Mouse (Mus musculus): ENCODE data around the gene Gm16253. TPM values are rescaled to one million over a fixed set of nuclear protein-coding genes. Genes with fewer than 3 reads are reported as not detected.

The Gm16253 gene
- total and polyA plus RNA-seq, 2 experiments from 2014 or later: not detected

- DNase-seq: no peak
- no peak overlapping the region for H3K4me2 ChIP-seq (ENCODE audit: low read depth)
- H3K9ac ChIP-seq: no peak overlapping the region
- H3K27ac ChIP-seq (ENCODE audit: low read depth, low read length): no peak overlapping the region
- no peaks in the 10 kb centered on the region for H3K9me3 ChIP-seq (ENCODE audit: low read length)
- whole genome bisulfite sequencing: 75% methylated on average over 12 of the region's 12 CpGs
- ATAC-seq: no peak
- no peak overlapping the region for H3K4me3 ChIP-seq (ENCODE audit: low read depth, low read length)
- no peaks in the 10 kb centered on the region for H3K27me3 ChIP-seq (ENCODE audit: insufficient read depth, low read length)
- H3K4me1 ChIP-seq (ENCODE audit: insufficient read depth): 0 out of 2 replicates have a peak, but pooled peaks cover 7% of the 10 kb centered on the region
- no peaks in the 10 kb centered on the region for H3K36me3 ChIP-seq (ENCODE audit: insufficient read depth)
- no peak for TF ChIP-seq CTCF (IDR thresholded peaks at IDR 0.05; ENCODE audit: low read depth)
Measured at GRCm38 (mm10) chr3:96578561-96579238, 1.9 kb downstream of the Gm16253 start.

GRCm38 (mm10) chr3:96579239-96579750 is 2.5 kb downstream of the Gm16253 start:
- TF ChIP-seq CTCF (IDR thresholded peaks at IDR 0.05; ENCODE audit: low read depth): no peak
- no peaks in the 10 kb centered on the region for H3K27me3 ChIP-seq (ENCODE audit: insufficient read depth, low read length)
- 0 out of 2 replicates have a peak, but pooled peaks cover 7% of the 10 kb centered on the region for H3K4me1 ChIP-seq (ENCODE audit: insufficient read depth)
- H3K36me3 ChIP-seq (ENCODE audit: insufficient read depth): no peaks in the 10 kb centered on the region
- H3K9ac ChIP-seq: no peak overlapping the region
- no peak overlapping the region for H3K4me2 ChIP-seq (ENCODE audit: low read depth)
- H3K27ac ChIP-seq (ENCODE audit: low read depth, low read length): no peak overlapping the region
- no peak for ATAC-seq
- no peak for DNase-seq
- no peak overlapping the region for H3K4me3 ChIP-seq (ENCODE audit: low read depth, low read length)
- H3K9me3 ChIP-seq (ENCODE audit: low read length): no peaks in the 10 kb centered on the region
- 69% methylated on average over 4 of the region's 4 CpGs for WGBS

- WGBS: 12% methylated on average over 16 of the region's 16 CpGs
- Histone ChIP-seq H3K27me3 (ENCODE audit: insufficient read depth, low read length) (no peaks in the 10 kb centered on the region), H3K27ac (ENCODE audit: low read depth, low read length) (peak overlapping the region; percentile 24; the same call in 1 of the 2 replicates), H3K4me2 (ENCODE audit: low read depth) (peak overlapping the region; percentile 53), H3K36me3 (ENCODE audit: insufficient read depth) (no peaks in the 10 kb centered on the region), H3K4me3 (ENCODE audit: low read depth, low read length) (peak overlapping the region; percentile 26), H3K9me3 (ENCODE audit: low read length) (no peaks in the 10 kb centered on the region), H3K4me1 (ENCODE audit: insufficient read depth) (0 out of 2 replicates have a peak, but pooled peaks cover 7% of the 10 kb centered on the region), H3K9ac (peak overlapping the region; percentile 44)
- peak; percentile 100 for TF ChIP-seq CTCF (IDR thresholded peaks at IDR 0.05; ENCODE audit: low read depth)
- ATAC-seq: peak; percentile 91
- DNase-seq: peak; percentile 95
Measured at GRCm38 (mm10) chr3:96579885-96580454, 3.2 kb downstream of the Gm16253 start.

- 62% methylated on average over 6 of the region's 6 CpGs for WGBS
- Histone ChIP-seq H3K4me1 (ENCODE audit: insufficient read depth) (0 out of 2 replicates have a peak, but pooled peaks cover 7% of the 10 kb centered on the region), H3K9ac (no peak overlapping the region), H3K9me3 (ENCODE audit: low read length) (no peaks in the 10 kb centered on the region), H3K4me3 (ENCODE audit: low read depth, low read length) (no peak overlapping the region), H3K4me2 (ENCODE audit: low read depth) (no peak overlapping the region), H3K27me3 (ENCODE audit: insufficient read depth, low read length) (no peaks in the 10 kb centered on the region), H3K36me3 (ENCODE audit: insufficient read depth) (no peaks in the 10 kb centered on the region), H3K27ac (ENCODE audit: low read depth, low read length) (0 out of 2 replicates have a peak overlapping the region, but pooled peaks have one; percentile 9)
- TF ChIP-seq CTCF (IDR thresholded peaks at IDR 0.05; ENCODE audit: low read depth): no peak
- DNase-seq (no peak), ATAC-seq (no peak)
Measured at GRCm38 (mm10) chr3:96581141-96581540, 4.4 kb downstream of the Gm16253 start.

- 0 out of 2 replicates have a peak, but pooled peaks cover 5% of the 10 kb centered on the region for H3K4me1 ChIP-seq (ENCODE audit: insufficient read depth)
- no peak for TF ChIP-seq CTCF (IDR thresholded peaks at IDR 0.05; ENCODE audit: low read depth)
- WGBS: 81% methylated on average over 16 of the region's 16 CpGs
- H3K4me3 ChIP-seq (ENCODE audit: low read depth, low read length): no peak overlapping the region
- H3K27me3 ChIP-seq (ENCODE audit: insufficient read depth, low read length): no peaks in the 10 kb centered on the region
- H3K4me2 ChIP-seq (ENCODE audit: low read depth): no peak overlapping the region
- no peak overlapping the region for H3K9ac ChIP-seq
- DNase-seq (no peak), ATAC-seq (no peak)
- H3K36me3 ChIP-seq (ENCODE audit: insufficient read depth): no peaks in the 10 kb centered on the region
- H3K27ac ChIP-seq (ENCODE audit: low read depth, low read length): no peak overlapping the region
- no peaks in the 10 kb centered on the region for H3K9me3 ChIP-seq (ENCODE audit: low read length)
Measured at GRCm38 (mm10) chr3:96581771-96582515, 5.2 kb downstream of the Gm16253 start.

- ATAC-seq: no peak
- Histone ChIP-seq H3K27ac (ENCODE audit: low read depth, low read length) (no peak overlapping the region), H3K4me2 (ENCODE audit: low read depth) (no peak overlapping the region), H3K4me3 (ENCODE audit: low read depth, low read length) (no peak overlapping the region), H3K36me3 (ENCODE audit: insufficient read depth) (no peaks in the 10 kb centered on the region), H3K9me3 (ENCODE audit: low read length) (no peaks in the 10 kb centered on the region), H3K4me1 (ENCODE audit: insufficient read depth) (no peaks in the 10 kb centered on the region), H3K27me3 (ENCODE audit: insufficient read depth, low read length) (no peaks in the 10 kb centered on the region), H3K9ac (no peak overlapping the region)
- WGBS: 94% methylated on average over 5 of the region's 5 CpGs
- peak; percentile 23; the same call in 1 of the 2 replicates for TF ChIP-seq CTCF (IDR thresholded peaks at IDR 0.05; ENCODE audit: low read depth)
- no peak for DNase-seq
Measured at GRCm38 (mm10) chr3:96583386-96583785, 6.6 kb downstream of the Gm16253 start.

Data from forebrain, postnatal 0 days (tissue).